Mouse (Mus musculus) thymus, adult 2 months (tissue): ENCODE data around the gene Ltbp3.

Experiments used
- CTCF ChIP-seq: fragments of 200-500 bp; IDR thresholded peaks from 2 replicates; pipeline ENCODE4 v1.5.1; 2012; ENCODE audit warnings: mild to moderate bottlenecking, control low read depth, low read length, moderate library complexity, borderline replicate concordance; ENCODE audit not compliant: control insufficient read depth, poor library complexity, insufficient read depth; ENCODE audit errors: extremely low read depth
- POLR2A ChIP-seq: fragments of 200-500 bp; IDR thresholded peaks from 2 replicates; pipeline ENCODE4 v1.6.1; 2012; ENCODE audit warnings: mild to moderate bottlenecking, low read length, control low read depth, moderate library complexity; ENCODE audit not compliant: control insufficient read depth, poor library complexity, insufficient read depth; ENCODE audit errors: extremely low read depth

GRCm38 (mm10) chr19:5711907-5712460, 28.7 kb upstream of the Ltbp3 start:
- TF ChIP-seq POLR2A, result no peak
- TF ChIP-seq CTCF, result no peak
